Mouse (Mus musculus): Measurements from ENCODE around the gene Impg1.

Impg1 gene

DNA sequence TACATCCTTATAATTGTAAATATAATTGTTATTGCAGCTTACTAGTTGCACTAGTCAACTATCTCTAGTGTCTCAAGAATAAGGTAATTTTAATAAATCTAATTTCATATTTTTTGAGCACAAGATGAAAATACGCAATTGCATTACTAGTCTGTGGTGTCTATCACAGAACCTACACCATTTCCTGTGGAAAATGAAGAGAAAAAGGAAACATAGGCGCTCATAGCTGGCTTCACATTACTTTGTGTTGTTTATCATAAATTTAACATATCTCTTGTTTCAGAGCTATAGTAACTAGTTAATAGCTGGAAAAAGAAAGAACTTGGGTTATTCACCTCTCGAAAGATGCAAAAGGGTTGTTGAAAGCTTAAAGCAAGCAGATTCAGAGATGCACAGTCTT, 182.9 kb downstream of the Impg1 start:
- in situ Hi-C loops (cut with MboI, MseI), result no loop called here

DNA sequence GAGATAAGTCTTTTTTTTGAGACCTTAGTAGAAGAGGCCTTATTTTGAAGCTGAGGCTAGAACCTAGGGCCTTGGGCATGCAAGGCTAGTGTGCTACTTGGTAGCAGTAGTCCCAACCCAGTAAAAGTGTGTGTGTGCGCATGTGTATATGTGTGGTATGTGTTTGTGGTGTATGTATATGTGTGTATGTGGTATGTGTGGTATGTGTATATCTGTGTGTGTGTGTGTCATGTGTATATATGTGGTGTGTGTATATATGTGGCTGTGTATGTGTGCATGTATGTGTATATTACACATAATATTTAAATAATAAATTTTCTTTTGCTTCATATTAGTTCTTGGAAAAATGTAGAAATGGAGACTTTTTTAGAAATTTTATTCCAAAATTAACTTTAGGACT, 184.6 kb downstream of the Impg1 start:
- in situ Hi-C loops (cut with MboI, MseI), result no loop called here

DNA sequence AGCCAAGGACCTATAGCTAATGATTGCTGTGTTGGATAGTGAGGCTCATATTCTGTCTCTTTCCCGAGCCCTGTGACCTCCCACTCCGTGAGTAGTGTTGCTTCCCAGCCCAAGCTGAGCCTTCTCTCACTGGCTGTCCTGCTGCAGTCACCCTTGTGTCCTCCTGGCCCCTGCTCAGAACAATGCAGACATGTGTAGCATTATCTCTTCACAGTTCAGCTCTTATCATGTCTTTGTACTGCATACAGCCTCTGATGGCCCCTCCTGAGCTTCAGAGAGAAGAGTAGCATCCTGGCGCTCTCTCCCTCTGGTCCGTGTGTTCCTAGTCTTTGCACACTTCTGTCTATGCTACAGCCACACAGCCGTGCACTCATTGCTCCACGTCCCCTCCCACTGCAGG, 187.5 kb downstream of the Impg1 start:
- in situ Hi-C loops (cut with MboI, MseI), result no loop called here

GRCm38 (mm10) chr9:80277157-80277556, 188.1 kb downstream of the Impg1 start:
- in situ Hi-C loops (cut with MboI, MseI), result no loop called here

GRCm38 (mm10) chr9:80275772-80276134, 189.5 kb downstream of the Impg1 start:
- in situ Hi-C loops (cut with MboI, MseI), result no loop called here

GRCm38 (mm10) chr9:80275053-80275771, 190.1 kb downstream of the Impg1 start:
- in situ Hi-C loops (cut with MboI, MseI), result no loop called here

DNA sequence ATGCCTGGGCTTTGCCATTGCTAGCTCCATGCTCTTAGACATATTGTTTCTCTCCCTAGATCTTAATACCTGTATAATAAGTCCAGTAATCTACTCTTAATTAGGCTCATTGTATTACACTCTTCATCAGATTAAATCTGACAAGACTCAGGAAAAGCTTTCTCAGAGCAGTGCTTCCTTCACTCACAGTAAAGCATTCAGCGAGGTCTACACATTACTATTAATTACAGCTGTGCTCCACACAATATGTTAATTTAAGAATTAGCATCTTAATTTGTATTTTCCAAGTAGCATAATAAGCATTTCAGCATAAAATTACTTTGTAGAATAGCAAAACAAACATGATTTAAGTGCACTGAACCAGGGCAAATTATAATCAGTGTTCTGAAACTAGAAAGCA, 192.3 kb downstream of the Impg1 start:
- in situ Hi-C loops (cut with MboI, MseI), result no loop called here

DNA sequence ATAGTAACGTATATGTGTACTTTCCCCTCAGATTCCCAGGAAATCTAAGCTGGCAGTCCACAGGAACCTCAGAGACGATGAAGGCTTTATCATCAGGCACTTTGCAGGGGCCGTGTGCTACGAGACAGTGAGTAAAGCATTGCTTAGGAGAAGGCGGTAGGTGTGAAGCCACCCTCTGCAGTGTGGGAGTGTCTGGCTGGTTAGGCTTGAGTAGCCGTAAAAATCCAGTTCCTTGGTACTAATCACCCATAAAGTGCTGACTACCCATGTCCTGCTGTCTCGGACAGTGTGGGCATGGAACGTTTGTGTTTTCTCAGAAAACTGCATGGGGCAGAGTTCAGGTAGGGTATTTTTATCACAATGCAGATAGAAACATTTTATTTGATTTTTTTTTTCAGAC, 195.7 kb downstream of the Impg1 start:
- in situ Hi-C loops (cut with MboI, MseI), result no loop called here

GRCm38 (mm10) chr9:80266507-80266906, 198.8 kb downstream of the Impg1 start:
- in situ Hi-C loops (cut with MboI, MseI), result no loop called here

DNA sequence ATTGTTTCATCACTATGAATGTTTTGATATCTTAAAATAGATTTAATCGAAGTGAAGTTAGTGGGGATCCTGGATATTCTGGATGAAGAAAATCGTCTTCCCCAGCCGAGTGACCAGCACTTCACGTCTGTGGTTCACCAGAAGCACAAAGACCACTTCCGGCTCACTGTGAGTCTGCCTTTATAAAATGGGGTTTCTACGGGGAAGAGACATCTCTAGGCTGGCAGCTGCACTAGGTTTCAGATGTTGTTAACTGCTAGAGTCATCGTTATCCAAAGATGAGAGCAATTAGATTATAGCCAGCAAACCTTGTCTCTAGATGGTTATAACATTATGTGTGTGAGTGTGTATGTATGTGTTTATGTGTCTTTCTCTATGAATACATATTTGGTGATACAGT, 199.2 kb downstream of the Impg1 start:
- in situ Hi-C loops (cut with MboI, MseI), result no loop called here
